Mouse (Mus musculus) forebrain, embryonic 16.5 days (tissue): ENCODE data around the gene Rnf150. TPM values are rescaled to one million over a fixed set of nuclear protein-coding genes. Genes with fewer than 3 reads are reported as not detected.

ENCODE experiments used
- ATAC-seq: fragments of 200-750 bp; cut with Nextera tagmentation; 2 replicates; pipeline ENCODE4 v1.8.0; 2017; ENCODE audit warnings: mild to moderate bottlenecking, moderate library complexity
- H3K27ac ChIP-seq: fragments of 300-500 bp; sonication (generic); 2 replicates; pipeline ENCODE4 v1.5.1; 2014; ENCODE audit warnings: low read length, control low read depth
- H3K27me3 ChIP-seq: fragments of 300-500 bp; sonication (generic); replicated peaks from 2 replicates; pipeline ENCODE4 v1.6.1; 2014; ENCODE audit warnings: low read length; ENCODE audit not compliant: control insufficient read depth, insufficient read depth
- H3K36me3 ChIP-seq: fragments of 300-500 bp; sonication (generic); 2 replicates; pipeline ENCODE4 v1.6.1; 2014; ENCODE audit not compliant: control insufficient read depth, insufficient read depth
- H3K4me1 ChIP-seq: fragments of 300-500 bp; sonication (generic); replicated peaks from 2 replicates; pipeline ENCODE4 v1.6.1; 2014; ENCODE audit warnings: low read length; ENCODE audit not compliant: control insufficient read depth, insufficient read depth
- H3K4me2 ChIP-seq: fragments of 300-500 bp; sonication (generic); 2 replicates; pipeline ENCODE4 v1.6.1; 2014; ENCODE audit warnings: mild to moderate bottlenecking, low read length, control low read depth
- H3K4me3 ChIP-seq: fragments of 300-500 bp; sonication (generic); replicated peaks from 2 replicates; pipeline ENCODE4 v1.5.1; 2014; ENCODE audit warnings: mild to moderate bottlenecking, low read length, control low read depth
- H3K9ac ChIP-seq: fragments of 300-500 bp; sonication (generic); replicated peaks from 2 replicates; pipeline ENCODE4 v1.6.1; 2014; ENCODE audit warnings: low read depth, low read length, control low read depth
- H3K9me3 ChIP-seq: fragments of 300-500 bp; sonication (generic); 2 replicates; pipeline ENCODE4 v1.6.1; 2016; ENCODE audit warnings: low read length; ENCODE audit not compliant: control insufficient read depth
- WGBS: fragments of 180-500 bp; shearing (Covaris S2); extraction: QIAGEN DNeasy Blood & Tissue Kit; methylation state at CpG from one replicate; pipeline ENCODE4 v1.1.7; 2014; 5-methylcytosine and 5-hydroxymethylcytosine counted together
- polyA plus RNA-seq: library from polyadenylated mRNA; unstranded; fragments of >200 nt; fragmentation: Nextera tagmentation; extraction: Ambion mirVana; gene quantifications from 2 replicates; pipeline ENCODE4 v1.2.1, GENCODE M21; 2015

Rnf150 gene
- polyA plus RNA-seq, 1 experiment from 2014 or later, result 2.0 TPM

- Histone ChIP-seq H3K27me3 (no peaks in the 10 kb centered on the region), H3K4me3 (no peak overlapping the region), H3K4me1 (no peaks in the 10 kb centered on the region), H3K36me3 (no peaks in the 10 kb centered on the region), H3K9me3 (no peaks in the 10 kb centered on the region), H3K4me2 (no peak overlapping the region), H3K27ac (no peak overlapping the region), H3K9ac (no peak overlapping the region)
- no peak for ATAC-seq
- 53% methylated on average over 1 of the region's 1 CpGs for WGBS
Observed at GRCm38 (mm10) chr8:83100041-83100440, 236.9 kb downstream of the Rnf150 start.

GRCm38 (mm10) chr8:83102957-83103510 lies 239.9 kb downstream of the Rnf150 start:
- Histone ChIP-seq H3K4me1 (no peaks in the 10 kb centered on the region), H3K36me3 (no peaks in the 10 kb centered on the region), H3K9ac (no peak overlapping the region), H3K27ac (no peak overlapping the region), H3K4me3 (no peak overlapping the region), H3K9me3 (no peaks in the 10 kb centered on the region), H3K4me2 (no peak overlapping the region), H3K27me3 (no peaks in the 10 kb centered on the region)
- WGBS, result 17% methylated on average over 7 of the region's 7 CpGs
- ATAC-seq, result 0 out of 2 replicates have a peak, but pooled peaks have one; percentile 40

- ATAC-seq, result no peak
- 90% methylated on average over 2 of the region's 2 CpGs for WGBS
- Histone ChIP-seq H3K9ac (no peak overlapping the region), H3K4me2 (no peak overlapping the region), H3K4me1 (no peaks in the 10 kb centered on the region), H3K27me3 (no peaks in the 10 kb centered on the region), H3K9me3 (no peaks in the 10 kb centered on the region), H3K36me3 (no peaks in the 10 kb centered on the region), H3K4me3 (no peak overlapping the region), H3K27ac (no peak overlapping the region)
Observed at GRCm38 (mm10) chr8:83103968-83104367, 240.8 kb downstream of the Rnf150 start.

- no peaks in the 10 kb centered on the region for H3K4me1 ChIP-seq
- H3K9me3 ChIP-seq, result no peaks in the 10 kb centered on the region
- ATAC-seq, result no peak
- H3K36me3 ChIP-seq, result no peaks in the 10 kb centered on the region
- no peak overlapping the region for H3K27ac ChIP-seq
- no peak overlapping the region for H3K4me3 ChIP-seq
- H3K9ac ChIP-seq, result no peak overlapping the region
- no peak overlapping the region for H3K4me2 ChIP-seq
- no peaks in the 10 kb centered on the region for H3K27me3 ChIP-seq
- WGBS, result 86% methylated on average over 7 of the region's 7 CpGs
Observed at GRCm38 (mm10) chr8:83109756-83110155, 246.6 kb downstream of the Rnf150 start.

GRCm38 (mm10) chr8:83110177-83110576 lies 247.0 kb downstream of the Rnf150 start:
- no peak for ATAC-seq
- Histone ChIP-seq H3K9me3 (no peaks in the 10 kb centered on the region), H3K4me1 (no peaks in the 10 kb centered on the region), H3K4me2 (no peak overlapping the region), H3K4me3 (no peak overlapping the region), H3K9ac (no peak overlapping the region), H3K27me3 (no peaks in the 10 kb centered on the region), H3K36me3 (no peaks in the 10 kb centered on the region), H3K27ac (no peak overlapping the region)
- 90% methylated on average over 5 of the region's 5 CpGs for WGBS

GRCm38 (mm10) chr8:83135086-83135485 lies 271.9 kb downstream of the Rnf150 start:
- no peak overlapping the region for H3K9ac ChIP-seq
- H3K4me3 ChIP-seq, result no peak overlapping the region
- H3K27me3 ChIP-seq, result no peaks in the 10 kb centered on the region
- WGBS, result 40% methylated on average over 2 of the region's 2 CpGs
- H3K27ac ChIP-seq, result no peak overlapping the region
- no peak overlapping the region for H3K4me2 ChIP-seq
- no peaks in the 10 kb centered on the region for H3K36me3 ChIP-seq
- no peaks in the 10 kb centered on the region for H3K4me1 ChIP-seq
- no peak for ATAC-seq
- no peaks in the 10 kb centered on the region for H3K9me3 ChIP-seq

GRCm38 (mm10) chr8:83140068-83140467 lies 276.9 kb downstream of the Rnf150 start:
- Histone ChIP-seq H3K27me3 (no peaks in the 10 kb centered on the region), H3K36me3 (no peaks in the 10 kb centered on the region), H3K4me2 (no peak overlapping the region), H3K9me3 (no peaks in the 10 kb centered on the region), H3K9ac (no peak overlapping the region), H3K4me3 (no peak overlapping the region), H3K4me1 (no peaks in the 10 kb centered on the region), H3K27ac (no peak overlapping the region)
- WGBS, result 87% methylated on average over 1 of the region's 1 CpGs
- no peak for ATAC-seq

GRCm38 (mm10) chr8:83140701-83141111 lies 277.6 kb downstream of the Rnf150 start:
- Histone ChIP-seq H3K27me3 (no peaks in the 10 kb centered on the region), H3K4me3 (no peak overlapping the region), H3K36me3 (no peaks in the 10 kb centered on the region), H3K27ac (no peak overlapping the region), H3K9me3 (no peaks in the 10 kb centered on the region), H3K4me2 (no peak overlapping the region), H3K4me1 (no peaks in the 10 kb centered on the region), H3K9ac (no peak overlapping the region)
- WGBS, result 79% methylated on average over 3 of the region's 3 CpGs
- ATAC-seq, result no peak
